Mouse (Mus musculus) C2C12 (cell line): ENCODE data around the gene Ift43. TPM values are rescaled to one million over a fixed set of nuclear protein-coding genes. Genes with fewer than 3 reads are reported as not detected.

Source experiments
- H3K27me3 ChIP-seq: one replicate; pipeline ENCODE4 v1.6.1; 2011; ENCODE audit not compliant: control insufficient read depth, insufficient read depth, insufficient read length
- H3K36me3 ChIP-seq: one replicate; pipeline ENCODE4 v1.6.1; 2011; ENCODE audit not compliant: control insufficient read depth, insufficient read depth
- H3K4me3 ChIP-seq: one replicate; pipeline ENCODE4 v1.5.1; 2011; ENCODE audit warnings: mild to moderate bottlenecking, control low read depth; ENCODE audit not compliant: poor library complexity, insufficient read depth, severe bottlenecking
- H3K79me2 ChIP-seq: one replicate; pipeline ENCODE4 v1.6.1; 2011; ENCODE audit not compliant: control insufficient read depth, insufficient read depth
- H3K79me3 ChIP-seq: one replicate; pipeline ENCODE4 v1.6.1; 2011; ENCODE audit warnings: low read depth, control low read depth
- H3ac ChIP-seq: one replicate; pipeline ENCODE3; 2011; ENCODE audit warnings: low read depth; ENCODE audit not compliant: control insufficient read depth, insufficient read length
- CEBPB ChIP-seq: IDR thresholded peaks from one replicate; pipeline ENCODE4 v1.6.1; 2011; ENCODE audit warnings: low read depth, mild to moderate bottlenecking, control low read depth, moderate library complexity
- CTCF ChIP-seq: IDR thresholded peaks from one replicate; pipeline ENCODE4 v1.5.1; 2011; ENCODE audit not compliant: control insufficient read depth, insufficient read depth, insufficient read length
- FOSL1 ChIP-seq: IDR thresholded peaks from one replicate; pipeline ENCODE4 v1.8.0; 2011; ENCODE audit warnings: mild to moderate bottlenecking, low read length; ENCODE audit not compliant: poor library complexity, insufficient read depth, severe bottlenecking
- MAX ChIP-seq: IDR thresholded peaks from one replicate; pipeline ENCODE4 v1.6.1; 2011; ENCODE audit warnings: mild to moderate bottlenecking, control low read depth
- MYOD1 ChIP-seq: IDR thresholded peaks from one replicate; pipeline ENCODE4 v1.6.1; 2011; ENCODE audit warnings: low read depth; ENCODE audit not compliant: control insufficient read depth, insufficient read length
- MYOG ChIP-seq: IDR thresholded peaks from one replicate; pipeline ENCODE4 v1.6.1; 2011; ENCODE audit not compliant: control insufficient read depth, insufficient read length; ENCODE audit errors: extremely low read depth
- USF1 ChIP-seq: IDR thresholded peaks from one replicate; pipeline ENCODE4 v1.6.1; 2011; ENCODE audit warnings: low read depth, mild to moderate bottlenecking, control low read depth, moderate library complexity
- polyA plus RNA-seq: library from polyadenylated mRNA; unstranded; fragments of >200 nt; fragmentation: generic; extraction: Trizol; gene quantifications from one replicate; pipeline ENCODE4 v1.2.1, GENCODE M21; 2012; ENCODE audit warnings: missing spikeins

Gene Ift43
- polyA plus RNA-seq, 1 experiment, result 45.1 TPM

DNA sequence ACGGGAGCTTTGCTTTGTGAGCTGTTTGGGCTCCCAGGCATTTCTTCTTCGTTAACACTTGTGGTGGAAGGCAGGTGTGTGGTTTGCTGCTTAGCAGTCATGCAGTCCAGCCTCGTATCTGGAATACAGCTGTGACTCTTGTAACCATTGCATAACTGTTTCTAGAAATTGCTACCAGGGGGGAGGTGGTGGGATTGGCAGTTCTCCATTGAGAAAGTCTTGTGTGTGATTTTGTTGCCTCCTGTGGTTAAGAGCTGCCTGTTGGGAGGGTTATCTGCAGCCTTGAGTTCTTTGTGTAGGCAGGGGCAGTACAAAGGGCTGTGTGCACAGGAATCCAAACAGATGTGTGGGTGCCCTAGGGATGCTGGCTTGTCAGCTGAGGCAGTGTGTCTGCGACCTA, 53.4 kb downstream of the Ift43 start:
- TF ChIP-seq MYOG (no peak), CEBPB (no peak), MAX (no peak), FOSL1 (no peak), MYOD1 (no peak)

DNA sequence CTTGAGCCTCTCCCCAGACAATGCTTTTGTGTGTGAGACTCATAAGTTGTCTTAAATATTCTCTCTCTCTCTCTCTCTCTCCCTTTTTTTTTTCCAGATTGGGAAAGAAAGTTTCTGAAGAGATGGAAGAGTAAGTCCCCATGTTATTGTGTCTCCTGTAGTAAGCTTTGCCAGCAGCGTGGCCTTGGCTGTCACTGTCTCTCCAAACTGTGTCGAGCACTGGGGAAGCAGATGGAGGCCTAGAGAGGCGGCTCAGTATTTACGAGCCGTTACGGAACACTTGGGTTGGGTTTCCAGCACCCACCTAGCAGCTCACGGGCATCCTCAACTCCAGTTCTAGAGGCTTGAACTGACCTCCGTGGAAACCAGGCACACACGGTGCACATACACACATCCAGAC, 56.4 kb downstream of the Ift43 start:
- Histone ChIP-seq H3K4me3 (no peak overlapping the region), H3K36me3 (peaks cover 5% of the 10 kb centered on the region), H3K79me3 (no peaks in the 10 kb centered on the region), H3ac (no peak overlapping the region), H3K27me3 (no peaks in the 10 kb centered on the region), H3K79me2 (no peaks in the 10 kb centered on the region)
- TF ChIP-seq FOSL1 (no peak), USF1 (no peak), MYOG (no peak), MYOD1 (no peak), MAX (no peak), CEBPB (no peak), CTCF (no peak)

More for the DNA sequence above, 53.4 kb downstream of the Ift43 start:
- no peak overlapping the region for H3K4me3 ChIP-seq
- no peaks in the 10 kb centered on the region for H3K27me3 ChIP-seq
- no peaks in the 10 kb centered on the region for H3K79me2 ChIP-seq
- peaks cover 4% of the 10 kb centered on the region for H3K36me3 ChIP-seq
- H3K79me3 ChIP-seq, result no peaks in the 10 kb centered on the region
- H3ac ChIP-seq, result no peak overlapping the region

DNA sequence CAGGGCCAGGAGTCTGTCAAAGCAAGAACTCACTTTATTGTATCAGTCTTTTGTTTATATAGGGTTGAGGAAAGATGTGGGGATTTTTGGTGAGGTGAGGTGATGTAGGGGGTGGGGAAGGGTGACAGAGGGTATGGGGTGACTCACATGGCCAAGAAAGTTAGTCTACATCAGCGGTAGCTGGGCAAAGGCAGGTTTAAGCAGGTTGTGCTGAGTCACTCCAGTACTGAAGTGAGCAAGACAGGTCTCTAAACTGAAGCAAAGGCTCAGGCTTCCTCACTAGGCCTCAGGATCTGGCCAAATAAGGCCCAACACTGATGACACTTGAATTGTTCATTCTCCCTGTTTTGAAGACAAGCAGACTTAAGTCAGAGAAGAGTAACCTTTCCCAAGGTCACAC, 60.0 kb downstream of the Ift43 start:
- H3K4me3 ChIP-seq, result no peak overlapping the region
- H3K79me2 ChIP-seq, result no peaks in the 10 kb centered on the region
- TF ChIP-seq MAX (no peak), MYOD1 (no peak), FOSL1 (no peak), USF1 (no peak), CTCF (no peak), MYOG (no peak)
- H3K27me3 ChIP-seq, result no peaks in the 10 kb centered on the region
- no peaks in the 10 kb centered on the region for H3K79me3 ChIP-seq
- peaks cover 5% of the 10 kb centered on the region for H3K36me3 ChIP-seq
- H3ac ChIP-seq, result no peak overlapping the region

DNA sequence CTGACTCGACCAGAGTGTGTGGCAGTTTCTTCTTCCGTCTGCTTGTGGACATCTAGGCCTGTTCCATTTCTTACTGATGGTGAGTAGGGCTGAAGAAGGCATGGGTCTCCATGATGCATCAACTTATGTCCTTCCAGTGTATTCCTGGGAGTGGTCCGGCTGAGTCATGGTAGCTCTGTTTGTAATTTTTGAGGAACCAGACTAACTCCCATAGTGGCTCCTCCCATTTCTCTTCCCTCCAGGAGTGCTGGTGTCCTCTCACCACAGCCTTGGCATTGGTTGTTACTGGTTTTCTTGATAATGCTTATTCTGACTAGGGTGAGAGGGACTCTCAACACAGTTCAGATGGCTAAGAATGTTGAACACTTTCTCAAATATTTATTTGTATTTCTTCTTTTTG, 63.9 kb downstream of the Ift43 start:
- Histone ChIP-seq H3K4me3 (no peak overlapping the region), H3K27me3 (no peaks in the 10 kb centered on the region), H3K79me2 (no peaks in the 10 kb centered on the region), H3ac (no peak overlapping the region), H3K79me3 (no peaks in the 10 kb centered on the region), H3K36me3 (no peaks in the 10 kb centered on the region)
- TF ChIP-seq USF1 (no peak), CTCF (no peak), FOSL1 (no peak), MAX (no peak), MYOD1 (no peak), MYOG (no peak), CEBPB (no peak)

DNA sequence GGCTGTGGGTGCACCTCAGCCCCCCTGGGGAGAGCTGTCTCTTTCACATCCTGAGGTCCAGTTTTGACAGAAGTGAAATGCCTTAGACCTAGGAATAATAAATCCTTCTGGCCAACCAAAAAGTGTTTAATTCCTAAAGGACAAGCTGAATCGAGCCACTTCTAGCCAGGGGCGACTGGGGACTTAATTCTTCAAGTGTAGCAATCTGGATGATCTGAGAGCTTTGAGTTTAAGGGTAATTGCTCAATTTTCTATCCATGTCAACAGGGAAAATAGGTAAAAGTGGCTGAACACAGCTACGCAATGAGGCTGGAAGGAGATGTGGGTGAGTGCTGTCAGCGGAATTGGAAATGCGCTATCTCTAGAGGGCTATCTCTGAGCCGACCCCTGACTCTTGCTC, 65.9 kb downstream of the Ift43 start:
- Histone ChIP-seq H3ac (no peak overlapping the region), H3K36me3 (no peaks in the 10 kb centered on the region), H3K4me3 (no peak overlapping the region), H3K79me2 (no peaks in the 10 kb centered on the region), H3K27me3 (no peaks in the 10 kb centered on the region), H3K79me3 (no peaks in the 10 kb centered on the region)
- TF ChIP-seq CEBPB (no peak), CTCF (no peak), MYOG (no peak), MAX (no peak), FOSL1 (no peak), USF1 (no peak), MYOD1 (no peak)

DNA sequence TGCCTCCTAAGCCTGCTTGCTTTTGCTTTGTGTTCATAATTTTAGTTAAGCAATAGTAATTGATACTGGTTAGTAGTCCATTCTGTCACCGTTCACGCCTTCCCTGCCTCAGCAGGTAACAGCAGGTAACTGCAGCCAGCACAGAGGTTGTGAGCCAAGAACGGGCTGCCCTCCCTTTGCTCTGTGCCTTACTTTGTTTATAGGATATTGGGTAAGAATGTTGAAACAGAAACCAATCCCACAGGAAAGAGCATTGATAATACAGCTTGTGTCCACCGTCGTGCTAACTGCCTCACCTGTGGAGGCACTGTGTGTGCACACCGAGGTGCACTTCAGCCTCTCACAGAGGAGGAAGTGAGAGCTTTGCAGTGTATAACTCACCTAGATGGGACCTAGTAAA, 66.7 kb downstream of the Ift43 start:
- Histone ChIP-seq H3K4me3 (no peak overlapping the region), H3K79me2 (no peaks in the 10 kb centered on the region), H3K79me3 (no peaks in the 10 kb centered on the region), H3ac (no peak overlapping the region), H3K27me3 (no peaks in the 10 kb centered on the region), H3K36me3 (no peaks in the 10 kb centered on the region)
- TF ChIP-seq MYOG (no peak), CEBPB (no peak), FOSL1 (no peak), USF1 (no peak), MAX (no peak), MYOD1 (no peak), CTCF (no peak)
